Mouse (Mus musculus) embryonic facial prominence, embryonic 10.5 days (tissue): ENCODE results near the gene Cyth3. TPM values are rescaled to one million over a fixed set of nuclear protein-coding genes. Genes with fewer than 3 reads are reported as not detected.

Source experiments
- DNase-seq: peaks from one replicate; pipeline ENCODE4 v3.0.0-alpha.2; 2017; ENCODE audit warnings: low spot score
- H3K27ac ChIP-seq: fragments of 300-500 bp; sonication (generic); replicated peaks from 2 replicates; pipeline ENCODE4 v1.5.1; 2016; ENCODE audit warnings: mild to moderate bottlenecking
- H3K27me3 ChIP-seq: fragments of 300-500 bp; sonication (generic); replicated peaks from 2 replicates; pipeline ENCODE4 v1.6.1; 2016; ENCODE audit warnings: low read depth, mild to moderate bottlenecking; ENCODE audit not compliant: poor library complexity, severe bottlenecking
- H3K36me3 ChIP-seq: fragments of 300-500 bp; sonication (generic); replicated peaks from 2 replicates; pipeline ENCODE4 v1.6.1; 2016; ENCODE audit warnings: mild to moderate bottlenecking, moderate library complexity
- H3K4me1 ChIP-seq: fragments of 300-500 bp; sonication (generic); 2 replicates; pipeline ENCODE4 v1.6.1; 2016
- H3K4me3 ChIP-seq: fragments of 300-500 bp; sonication (generic); 2 replicates; pipeline ENCODE4 v1.5.1; 2016; ENCODE audit warnings: mild to moderate bottlenecking, moderate library complexity
- H3K9me3 ChIP-seq: fragments of 300-500 bp; sonication (generic); 2 replicates; pipeline ENCODE4 v1.6.1; 2016; ENCODE audit warnings: mild to moderate bottlenecking
- WGBS: fragments of 180-500 bp; shearing (Covaris S2); methylation state at CpG from one replicate; pipeline ENCODE4 v1.1.7; 2016; 5-methylcytosine and 5-hydroxymethylcytosine counted together
- polyA plus RNA-seq: library from polyadenylated mRNA; unstranded; fragments of >200 nt; fragmentation: Nextera tagmentation; extraction: Ambion mirVana; gene quantifications from 2 replicates; pipeline ENCODE4 v1.2.1, GENCODE M21; 2016

Gene Cyth3
- polyA plus RNA-seq, 1 experiment from 2014 or later = 48.1 TPM

- Histone ChIP-seq H3K9me3 (no peaks in the 10 kb centered on the region), H3K4me3 (no peak overlapping the region), H3K4me1 (peaks cover 44% of the 10 kb centered on the region), H3K27ac (no peak overlapping the region), H3K27me3 (no peaks in the 10 kb centered on the region), H3K36me3 (0 out of 2 replicates have a peak, but pooled peaks cover 2% of the 10 kb centered on the region)
- 71% methylated on average over 6 of the region's 6 CpGs for WGBS
- DNase-seq = no peak
Observed at GRCm38 (mm10) chr5:143679654-143680053, 57.4 kb downstream of the Cyth3 start.

- H3K36me3 ChIP-seq = peaks cover 30% of the 10 kb centered on the region
- H3K4me3 ChIP-seq = no peak overlapping the region
- H3K27me3 ChIP-seq = no peaks in the 10 kb centered on the region
- 64% methylated on average over 6 of the region's 6 CpGs for WGBS
- no peaks in the 10 kb centered on the region for H3K9me3 ChIP-seq
- peak; percentile 17 for DNase-seq
- H3K4me1 ChIP-seq = peaks cover 33% of the 10 kb centered on the region
- peak overlapping the region; percentile 58; the same call in 1 of the 2 replicates for H3K27ac ChIP-seq
Observed at GRCm38 (mm10) chr5:143683696-143684095, 61.4 kb downstream of the Cyth3 start.

- H3K4me3 ChIP-seq = no peak overlapping the region
- peaks cover 39% of the 10 kb centered on the region for H3K36me3 ChIP-seq
- no peak for DNase-seq
- H3K4me1 ChIP-seq = peaks cover 24% of the 10 kb centered on the region
- no peak overlapping the region for H3K27ac ChIP-seq
- no peaks in the 10 kb centered on the region for H3K9me3 ChIP-seq
- WGBS = 90% methylated on average over 8 of the region's 8 CpGs
- H3K27me3 ChIP-seq = no peaks in the 10 kb centered on the region
Observed at GRCm38 (mm10) chr5:143684911-143685390, 62.7 kb downstream of the Cyth3 start.

- no peak for DNase-seq
- Histone ChIP-seq H3K4me3 (no peak overlapping the region), H3K4me1 (peaks cover 20% of the 10 kb centered on the region), H3K36me3 (peaks cover 42% of the 10 kb centered on the region), H3K27me3 (no peaks in the 10 kb centered on the region), H3K27ac (no peak overlapping the region), H3K9me3 (no peaks in the 10 kb centered on the region)
- WGBS = 90% methylated on average over 3 of the region's 3 CpGs
Observed at GRCm38 (mm10) chr5:143686456-143686855, 64.2 kb downstream of the Cyth3 start.

GRCm38 (mm10) chr5:143687589-143687988 is 65.3 kb downstream of the Cyth3 start:
- no peak overlapping the region for H3K4me3 ChIP-seq
- peaks cover 14% of the 10 kb centered on the region for H3K4me1 ChIP-seq
- H3K27me3 ChIP-seq = no peaks in the 10 kb centered on the region
- H3K27ac ChIP-seq = no peak overlapping the region
- H3K36me3 ChIP-seq = peaks cover 54% of the 10 kb centered on the region
- no peaks in the 10 kb centered on the region for H3K9me3 ChIP-seq
- 89% methylated on average over 3 of the region's 3 CpGs for WGBS
- no peak for DNase-seq

- H3K36me3 ChIP-seq = peaks cover 77% of the 10 kb centered on the region
- H3K4me3 ChIP-seq = no peak overlapping the region
- H3K9me3 ChIP-seq = no peaks in the 10 kb centered on the region
- no peaks in the 10 kb centered on the region for H3K4me1 ChIP-seq
- H3K27me3 ChIP-seq = no peaks in the 10 kb centered on the region
- H3K27ac ChIP-seq = no peak overlapping the region
- 90% methylated on average over 9 of the region's 9 CpGs for WGBS
- no peak for DNase-seq
Observed at GRCm38 (mm10) chr5:143690392-143690791, 68.1 kb downstream of the Cyth3 start.

GRCm38 (mm10) chr5:143690926-143691325 is 68.7 kb downstream of the Cyth3 start:
- Histone ChIP-seq H3K36me3 (peaks cover 80% of the 10 kb centered on the region), H3K27me3 (no peaks in the 10 kb centered on the region), H3K27ac (no peak overlapping the region), H3K9me3 (no peaks in the 10 kb centered on the region), H3K4me1 (no peaks in the 10 kb centered on the region), H3K4me3 (no peak overlapping the region)
- WGBS = 94% methylated on average over 5 of the region's 5 CpGs
- no peak for DNase-seq

GRCm38 (mm10) chr5:143696323-143696722 is 74.1 kb downstream of the Cyth3 start:
- DNase-seq = no peak
- no peaks in the 10 kb centered on the region for H3K27me3 ChIP-seq
- 65% methylated on average over 3 of the region's 3 CpGs for WGBS

GRCm38 (mm10) chr5:143698454-143698853 is 76.2 kb downstream of the Cyth3 start:
- WGBS = 93% methylated on average over 4 of the region's 4 CpGs
- DNase-seq = no peak
- no peaks in the 10 kb centered on the region for H3K9me3 ChIP-seq
- H3K27ac ChIP-seq = no peak overlapping the region
- H3K27me3 ChIP-seq = no peaks in the 10 kb centered on the region
- no peaks in the 10 kb centered on the region for H3K4me1 ChIP-seq
- H3K36me3 ChIP-seq = peaks cover 97% of the 10 kb centered on the region
- no peak overlapping the region for H3K4me3 ChIP-seq

More at GRCm38 (mm10) chr5:143696323-143696722, 74.1 kb downstream of the Cyth3 start:
- Histone ChIP-seq H3K4me1 (no peaks in the 10 kb centered on the region), H3K27ac (no peak overlapping the region), H3K9me3 (no peaks in the 10 kb centered on the region), H3K36me3 (peaks cover 94% of the 10 kb centered on the region), H3K4me3 (no peak overlapping the region)

- H3K27ac ChIP-seq = no peak overlapping the region
- WGBS = 91% methylated on average over 5 of the region's 5 CpGs
- no peak overlapping the region for H3K4me3 ChIP-seq
- H3K36me3 ChIP-seq = peaks cover 97% of the 10 kb centered on the region
- no peak for DNase-seq
- H3K4me1 ChIP-seq = peaks cover 2% of the 10 kb centered on the region; the same call in 1 of the 2 replicates
- no peaks in the 10 kb centered on the region for H3K9me3 ChIP-seq
- no peaks in the 10 kb centered on the region for H3K27me3 ChIP-seq
Observed at GRCm38 (mm10) chr5:143700247-143700646, 78.0 kb downstream of the Cyth3 start.

- Histone ChIP-seq H3K27ac (peak overlapping the region; percentile 24; the same call in 1 of the 2 replicates), H3K9me3 (no peaks in the 10 kb centered on the region), H3K4me1 (peaks cover 10% of the 10 kb centered on the region), H3K27me3 (no peaks in the 10 kb centered on the region), H3K36me3 (peaks cover 98% of the 10 kb centered on the region), H3K4me3 (no peak overlapping the region)
- DNase-seq = no peak
- WGBS = 90% methylated on average over 10 of the region's 10 CpGs
Observed at GRCm38 (mm10) chr5:143701074-143701473, 78.8 kb downstream of the Cyth3 start.

GRCm38 (mm10) chr5:143704875-143705658 is 82.8 kb downstream of the Cyth3 start:
- peaks cover 24% of the 10 kb centered on the region for H3K4me1 ChIP-seq
- H3K4me3 ChIP-seq = no peak overlapping the region
- no peaks in the 10 kb centered on the region for H3K9me3 ChIP-seq
- no peak for DNase-seq
- H3K27ac ChIP-seq = peak overlapping the region; percentile 57; the same call in 1 of the 2 replicates
- 80% methylated on average over 13 of the region's 13 CpGs for WGBS
- H3K27me3 ChIP-seq = no peaks in the 10 kb centered on the region
- peaks cover 95% of the 10 kb centered on the region for H3K36me3 ChIP-seq

GRCm38 (mm10) chr5:143705659-143705982 is 83.4 kb downstream of the Cyth3 start:
- H3K27me3 ChIP-seq = no peaks in the 10 kb centered on the region
- no peak for DNase-seq
- 61% methylated on average over 1 of the region's 1 CpGs for WGBS
- H3K4me1 ChIP-seq = peaks cover 24% of the 10 kb centered on the region
- no peaks in the 10 kb centered on the region for H3K9me3 ChIP-seq
- H3K27ac ChIP-seq = peak overlapping the region; percentile 57
- H3K36me3 ChIP-seq = peaks cover 95% of the 10 kb centered on the region
- H3K4me3 ChIP-seq = no peak overlapping the region
